Mouse (Mus musculus): Measurements from ENCODE around the gene Flywch2.

The Flywch2 gene

GRCm38 (mm10) chr17:23785561-23786471 lies at the start of gene Flywch2:
Gene Flywch2 (minus strand): TSS chr17:23786081.
- DNase-seq (ENCODE audit: low spot score) = no peak

- DNase-seq (ENCODE audit: low spot score) = no peak
These were observed 45.3 kb upstream of the Flywch2 start for GRCm38 (mm10) chr17:23831201-23831600.

- no peak for DNase-seq (ENCODE audit: low spot score)
These were observed 43.3 kb upstream of the Flywch2 start, which contains the start of gene Elob for GRCm38 (mm10) chr17:23829064-23829619. Gene Elob (minus strand): TSS chr17:23829136.

- no peak for DNase-seq (ENCODE audit: low spot score)
These were observed 42.6 kb upstream of the Flywch2 start for GRCm38 (mm10) chr17:23828271-23829001.

- no peak for DNase-seq (ENCODE audit: low spot score)
These were observed 39.7 kb upstream of the Flywch2 start for GRCm38 (mm10) chr17:23825591-23825990.

GRCm38 (mm10) chr17:23823614-23824013 lies 37.7 kb upstream of the Flywch2 start:
- no peak for DNase-seq (ENCODE audit: low spot score)

- DNase-seq (ENCODE audit: low spot score) = no peak
These were observed 37.1 kb upstream of the Flywch2 start for GRCm38 (mm10) chr17:23823018-23823417.

GRCm38 (mm10) chr17:23822094-23822493 lies 36.2 kb upstream of the Flywch2 start:
- no peak for DNase-seq (ENCODE audit: low spot score)

- no peak for DNase-seq (ENCODE audit: low spot score)
These were observed 34.9 kb upstream of the Flywch2 start for GRCm38 (mm10) chr17:23820731-23821130.

- DNase-seq (ENCODE audit: low spot score) = no peak
These were observed 33.4 kb upstream of the Flywch2 start for GRCm38 (mm10) chr17:23819235-23819634.

- no peak for DNase-seq (ENCODE audit: low spot score)
These were observed 32.7 kb upstream of the Flywch2 start for GRCm38 (mm10) chr17:23818579-23818978.

GRCm38 (mm10) chr17:23815641-23816040 lies 29.8 kb upstream of the Flywch2 start:
- DNase-seq (ENCODE audit: low spot score) = no peak

- no peak for DNase-seq (ENCODE audit: low spot score)
These were observed 22.0 kb upstream of the Flywch2 start for GRCm38 (mm10) chr17:23807918-23808317.

- DNase-seq (ENCODE audit: low spot score) = no peak
These were observed 21.0 kb upstream of the Flywch2 start for GRCm38 (mm10) chr17:23806867-23807266.

GRCm38 (mm10) chr17:23804426-23805085 lies 18.7 kb upstream of the Flywch2 start:
- no peak for DNase-seq (ENCODE audit: low spot score)

GRCm38 (mm10) chr17:23803366-23804041 lies 17.6 kb upstream of the Flywch2 start:
- DNase-seq (ENCODE audit: low spot score) = peak; percentile 46

GRCm38 (mm10) chr17:23802746-23803365 lies 17.0 kb upstream of the Flywch2 start:
- peak; percentile 91 for DNase-seq (ENCODE audit: low spot score)

GRCm38 (mm10) chr17:23801627-23802026 lies 15.7 kb upstream of the Flywch2 start:
- no peak for DNase-seq (ENCODE audit: low spot score)

GRCm38 (mm10) chr17:23797316-23797715 lies 11.4 kb upstream of the Flywch2 start:
- no peak for DNase-seq (ENCODE audit: low spot score)

GRCm38 (mm10) chr17:23795323-23795722 lies 9.4 kb upstream of the Flywch2 start:
- DNase-seq (ENCODE audit: low spot score) = no peak

GRCm38 (mm10) chr17:23791079-23791357 lies 5.1 kb upstream of the Flywch2 start:
- DNase-seq (ENCODE audit: low spot score) = no peak

All from urinary bladder, postnatal 10 days (tissue).